Mouse (Mus musculus) heart, postnatal 0 days (tissue): Measurements from ENCODE around the gene Tcf21.

ENCODE experiments used
- CTCF ChIP-seq: IDR thresholded peaks from 2 replicates; pipeline ENCODE4 v1.5.1; 2016; ENCODE audit warnings: antibody characterized with exemption, control low read depth, low read depth
- EP300 ChIP-seq: IDR thresholded peaks from 2 replicates; pipeline ENCODE4 v1.6.1; 2016; ENCODE audit warnings: antibody characterized with exemption, low read depth

DNA sequence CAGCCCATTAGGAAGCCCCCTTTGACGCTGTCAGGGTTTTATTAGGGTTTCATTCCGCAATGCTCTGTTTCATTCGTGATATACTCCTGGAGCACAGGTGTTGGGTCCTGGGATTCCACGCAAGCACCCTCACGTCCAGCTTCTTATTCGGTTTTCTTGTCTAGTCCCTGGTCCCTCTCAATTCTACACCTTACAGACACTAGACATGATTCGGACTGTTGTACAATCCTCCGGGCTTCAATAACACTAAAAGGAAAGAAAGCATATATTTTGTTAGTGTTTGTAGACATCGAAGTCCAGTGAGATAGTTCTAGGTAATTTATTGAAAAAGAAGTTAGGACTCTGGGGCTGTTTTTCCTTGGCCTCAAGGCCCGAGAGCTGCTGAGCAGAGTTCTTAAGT is 24.8 kb upstream of the Tcf21 start:
- no peak for TF ChIP-seq EP300
- TF ChIP-seq CTCF: no peak
